Mouse (Mus musculus) hindbrain, postnatal 0 days (tissue): Measurements from ENCODE around the gene Sardh. TPM values are rescaled to one million over a fixed set of nuclear protein-coding genes. Genes with fewer than 3 reads are reported as not detected.

Source experiments
- ATAC-seq: fragments of 200-750 bp; cut with Nextera tagmentation; 2 replicates; pipeline ENCODE4 v1.8.0; 2017; ENCODE audit warnings: mild to moderate bottlenecking, moderate TSS enrichment, moderate library complexity
- DNase-seq: peaks from one replicate; pipeline ENCODE4 v3.0.0-alpha.2; 2015; ENCODE audit warnings: low spot score
- H3K27ac ChIP-seq: fragments of 300-500 bp; sonication (generic); 2 replicates; pipeline ENCODE4 v1.5.1; 2014; ENCODE audit warnings: mild to moderate bottlenecking
- H3K27me3 ChIP-seq: fragments of 300-500 bp; sonication (generic); 2 replicates; pipeline ENCODE4 v1.6.1; 2014; ENCODE audit warnings: low read length, mixed read lengths; ENCODE audit not compliant: insufficient read depth
- H3K36me3 ChIP-seq: fragments of 300-500 bp; sonication (generic); 2 replicates; pipeline ENCODE4 v1.6.1; 2014; ENCODE audit warnings: low read length, mixed read lengths; ENCODE audit not compliant: insufficient read depth
- H3K4me1 ChIP-seq: fragments of 300-500 bp; sonication (generic); 2 replicates; pipeline ENCODE4 v1.6.1; 2014; ENCODE audit warnings: antibody characterized with exemption, low read length, mixed read lengths; ENCODE audit not compliant: insufficient read depth
- H3K4me2 ChIP-seq: fragments of 300-500 bp; sonication (generic); 2 replicates; pipeline ENCODE4 v1.6.1; 2014; ENCODE audit warnings: low read depth, mild to moderate bottlenecking, low read length, moderate library complexity, mixed read lengths
- H3K4me3 ChIP-seq: fragments of 300-500 bp; sonication (generic); 2 replicates; pipeline ENCODE4 v1.5.1; 2014; ENCODE audit warnings: low read length
- H3K9ac ChIP-seq: fragments of 300-500 bp; sonication (generic); replicated peaks from 2 replicates; pipeline ENCODE4 v1.6.1; 2014; ENCODE audit warnings: mild to moderate bottlenecking, low read length, moderate library complexity, mixed read lengths
- H3K9me3 ChIP-seq: fragments of 300-500 bp; sonication (generic); 2 replicates; pipeline ENCODE4 v1.6.1; 2016; ENCODE audit warnings: low read length, mixed read lengths
- CTCF ChIP-seq: IDR thresholded peaks from 2 replicates; pipeline ENCODE4 v1.5.1; 2016; ENCODE audit warnings: antibody characterized with exemption, control low read depth, low read depth
- WGBS: fragments of 180-500 bp; shearing (Covaris S2); extraction: QIAGEN DNeasy Blood & Tissue Kit; methylation state at CpG from one replicate; pipeline ENCODE4 v1.1.7; 2014; 5-methylcytosine and 5-hydroxymethylcytosine counted together
- polyA plus RNA-seq: library from polyadenylated mRNA; unstranded; fragments of >200 nt; fragmentation: Nextera tagmentation; extraction: Ambion mirVana; gene quantifications from 2 replicates; pipeline ENCODE4 v1.2.1, GENCODE M21; 2015
- total RNA-seq: library from RNA; depleted of rRNA; stranded (reverse); fragments of >200 nt; gene quantifications from 2 replicates; pipeline ENCODE4 v1.2.3, GENCODE M21; 2014

Sardh gene
- total and polyA plus RNA-seq, 2 experiments from 2014 or later = 10.4 to 22.3 TPM

DNA sequence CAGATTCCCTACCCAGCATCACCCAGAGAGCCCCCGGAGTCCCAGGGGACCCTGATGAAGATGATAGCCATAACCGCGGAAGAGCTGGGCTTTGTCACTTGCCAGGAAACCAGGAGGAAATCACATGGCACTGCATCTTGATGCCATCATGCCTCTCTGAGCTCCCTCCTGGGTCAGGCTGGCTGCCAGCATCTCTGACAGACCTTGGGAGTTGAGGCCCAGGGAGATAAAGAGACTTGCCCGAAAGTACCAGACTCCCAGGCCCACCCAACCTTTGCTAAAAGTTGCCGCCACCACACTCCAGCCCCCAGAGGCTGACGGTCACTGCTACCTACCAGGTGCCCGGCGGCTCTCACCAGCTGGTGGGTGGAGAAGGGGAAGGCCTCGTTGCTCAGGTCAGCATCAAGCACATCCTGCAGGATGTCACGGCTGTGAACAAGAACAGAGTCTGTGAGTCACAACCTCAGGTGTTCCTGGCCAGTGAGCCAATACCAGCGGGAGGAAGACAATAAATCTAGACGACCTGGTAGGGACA, 37.4 kb downstream of the Sardh start:
- no peak for ATAC-seq
- Histone ChIP-seq H3K9ac (no peak overlapping the region), H3K4me2 (no peak overlapping the region), H3K4me1 (peaks cover 5% of the 10 kb centered on the region; the same call in 1 of the 2 replicates), H3K36me3 (no peaks in the 10 kb centered on the region), H3K4me3 (no peak overlapping the region), H3K9me3 (no peaks in the 10 kb centered on the region), H3K27ac (no peak overlapping the region), H3K27me3 (no peaks in the 10 kb centered on the region)
- peak; percentile 28 for DNase-seq
- TF ChIP-seq CTCF = no peak
- 69% methylated on average over 12 of the region's 12 CpGs for WGBS

- Histone ChIP-seq H3K27me3 (no peaks in the 10 kb centered on the region), H3K4me1 (peaks cover 5% of the 10 kb centered on the region; the same call in 1 of the 2 replicates), H3K4me2 (no peak overlapping the region), H3K4me3 (no peak overlapping the region), H3K9me3 (no peaks in the 10 kb centered on the region), H3K9ac (no peak overlapping the region), H3K36me3 (no peaks in the 10 kb centered on the region), H3K27ac (no peak overlapping the region)
- DNase-seq (peak; percentile 21), ATAC-seq (no peak)
- peak; percentile 55 for TF ChIP-seq CTCF
- 60% methylated on average over 7 of the region's 7 CpGs for WGBS
Measured at GRCm38 (mm10) chr2:27210255-27210654, 37.9 kb downstream of the Sardh start.

DNA sequence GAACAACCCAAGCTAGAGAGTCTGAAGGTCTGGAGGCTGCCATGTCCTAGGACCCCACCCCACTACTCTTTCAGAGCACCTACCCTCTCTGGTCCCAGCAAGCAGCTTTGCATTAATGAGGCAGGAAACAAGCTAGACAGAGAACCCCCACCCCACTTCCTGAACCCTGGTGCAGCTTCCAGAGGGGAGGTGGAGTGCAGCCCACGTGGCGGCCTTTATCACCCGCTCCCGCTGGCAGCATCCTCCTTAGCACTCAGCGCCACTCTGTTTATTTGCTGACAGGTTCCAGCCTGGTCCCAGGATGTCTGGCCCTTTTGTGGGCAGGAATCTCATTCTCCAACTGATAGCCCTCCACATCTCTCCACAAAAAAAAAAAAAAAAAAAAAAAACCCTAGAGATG, 38.3 kb downstream of the Sardh start:
- 58% methylated on average over 5 of the region's 5 CpGs for whole genome bisulfite sequencing
- Histone ChIP-seq H3K9me3 (no peaks in the 10 kb centered on the region), H3K27me3 (no peaks in the 10 kb centered on the region), H3K9ac (0 out of 2 replicates have a peak overlapping the region, but pooled peaks have one; percentile 3), H3K36me3 (no peaks in the 10 kb centered on the region), H3K27ac (no peak overlapping the region), H3K4me3 (no peak overlapping the region), H3K4me2 (no peak overlapping the region), H3K4me1 (peaks cover 5% of the 10 kb centered on the region; the same call in 1 of the 2 replicates)
- DNase-seq (no peak), ATAC-seq (no peak)
- no peak for TF ChIP-seq CTCF

DNA sequence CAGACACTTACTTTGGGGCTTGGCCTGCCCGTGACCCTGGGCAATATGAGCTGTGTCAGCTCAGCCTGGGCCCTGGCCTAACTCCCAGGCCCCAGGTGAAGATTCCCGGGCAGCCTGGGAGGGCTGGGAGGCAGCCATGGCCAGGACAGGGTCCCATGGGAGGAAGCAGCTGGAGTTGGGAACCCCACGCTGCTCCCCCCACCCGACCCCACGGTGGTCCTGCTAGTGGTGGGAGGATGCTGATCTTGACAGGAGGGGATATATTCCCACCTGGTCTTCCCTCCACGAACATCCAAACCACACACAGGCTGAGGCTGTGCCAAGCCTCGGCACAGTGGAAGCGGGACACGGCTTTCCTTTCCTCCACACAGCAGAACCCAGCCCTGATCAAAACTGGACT, 38.8 kb downstream of the Sardh start:
- Histone ChIP-seq H3K4me1 (peaks cover 5% of the 10 kb centered on the region; the same call in 1 of the 2 replicates), H3K36me3 (no peaks in the 10 kb centered on the region), H3K27me3 (no peaks in the 10 kb centered on the region), H3K9me3 (no peaks in the 10 kb centered on the region), H3K4me3 (no peak overlapping the region), H3K9ac (0 out of 2 replicates have a peak overlapping the region, but pooled peaks have one; percentile 3), H3K4me2 (no peak overlapping the region), H3K27ac (no peak overlapping the region)
- ATAC-seq = no peak
- DNase-seq = no peak
- 69% methylated on average over 9 of the region's 9 CpGs for WGBS
- TF ChIP-seq CTCF = no peak

DNA sequence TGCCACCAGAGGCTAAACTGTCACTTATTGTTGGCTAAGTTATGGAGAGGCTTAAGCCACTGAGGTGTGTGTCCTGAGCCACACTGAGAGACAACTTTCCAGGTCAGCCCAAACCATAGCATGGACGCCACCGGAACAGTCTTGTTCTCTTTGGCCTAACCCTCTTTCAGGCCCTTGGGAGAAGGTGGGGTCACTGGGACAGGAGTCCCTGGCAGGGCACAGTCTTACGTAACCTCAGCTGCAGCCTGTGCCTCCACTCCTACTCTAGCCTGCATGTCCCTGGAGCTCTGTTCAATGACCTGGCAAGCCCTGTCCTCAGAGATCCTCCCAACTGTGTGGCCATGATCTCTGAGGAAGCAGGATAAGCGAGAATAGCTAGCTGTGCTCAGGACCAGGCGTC, 41.0 kb downstream of the Sardh start:
- WGBS = 93% methylated on average over 5 of the region's 5 CpGs

DNA sequence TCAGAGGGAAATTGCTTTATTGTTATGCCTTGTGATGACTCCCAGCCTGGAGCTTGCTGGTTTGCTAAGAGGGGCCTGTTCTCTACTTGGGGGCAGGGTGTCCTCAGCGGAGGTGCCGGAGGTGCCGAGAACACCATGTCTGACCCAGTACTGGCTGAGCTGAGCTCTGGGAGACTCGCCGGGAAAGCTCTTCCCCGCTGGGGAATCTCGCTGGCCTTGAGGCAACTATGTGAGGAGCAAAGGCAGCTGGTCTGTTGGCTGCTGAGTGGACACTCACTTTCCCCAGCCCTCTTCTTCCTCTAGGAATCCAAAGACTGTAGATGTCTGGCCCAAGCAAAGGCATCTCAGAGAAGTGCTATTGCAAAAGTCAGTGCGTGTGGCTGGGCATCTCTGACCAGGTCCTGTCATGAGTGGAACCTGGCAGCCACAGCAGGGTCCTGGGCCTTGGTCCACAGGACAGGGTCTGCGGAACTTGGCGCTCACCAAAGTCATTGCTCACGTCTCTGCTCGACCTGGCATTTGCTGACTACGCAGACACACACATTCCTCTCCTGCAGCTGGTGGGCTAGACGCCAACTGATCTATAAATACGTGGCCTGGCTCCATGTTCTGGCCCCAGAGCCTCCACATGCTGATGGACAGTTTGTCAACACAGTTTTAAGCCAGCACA, 41.9 kb downstream of the Sardh start:
- Histone ChIP-seq H3K27me3 (no peaks in the 10 kb centered on the region), H3K4me2 (no peak overlapping the region), H3K36me3 (no peaks in the 10 kb centered on the region), H3K4me1 (peaks cover 5% of the 10 kb centered on the region; the same call in 1 of the 2 replicates), H3K9me3 (no peaks in the 10 kb centered on the region), H3K9ac (no peak overlapping the region), H3K4me3 (no peak overlapping the region), H3K27ac (0 out of 2 replicates have a peak overlapping the region, but pooled peaks have one; percentile 41)
- WGBS = 61% methylated on average over 15 of the region's 15 CpGs
- peak; percentile 35; the same call in 1 of the 2 replicates for ATAC-seq
- DNase-seq = no peak
- no peak for TF ChIP-seq CTCF

More for the DNA sequence above, 41.0 kb downstream of the Sardh start:
- Histone ChIP-seq H3K36me3 (no peaks in the 10 kb centered on the region), H3K4me3 (no peak overlapping the region), H3K4me2 (no peak overlapping the region), H3K9me3 (no peaks in the 10 kb centered on the region), H3K4me1 (peaks cover 5% of the 10 kb centered on the region; the same call in 1 of the 2 replicates), H3K9ac (no peak overlapping the region), H3K27ac (no peak overlapping the region), H3K27me3 (no peaks in the 10 kb centered on the region)
- DNase-seq = no peak
- TF ChIP-seq CTCF = no peak
- no peak for ATAC-seq

- TF ChIP-seq CTCF = no peak
- Histone ChIP-seq H3K27me3 (no peaks in the 10 kb centered on the region), H3K4me2 (no peak overlapping the region), H3K4me3 (no peak overlapping the region), H3K4me1 (peaks cover 5% of the 10 kb centered on the region; the same call in 1 of the 2 replicates), H3K9me3 (no peaks in the 10 kb centered on the region), H3K27ac (peak overlapping the region; percentile 41; the same call in 1 of the 2 replicates), H3K9ac (no peak overlapping the region), H3K36me3 (no peaks in the 10 kb centered on the region)
- peak; percentile 45; the same call in 1 of the 2 replicates for ATAC-seq
- DNase-seq = peak; percentile 36
- 52% methylated on average over 10 of the region's 10 CpGs for WGBS
Measured at GRCm38 (mm10) chr2:27205666-27206065, 42.5 kb downstream of the Sardh start.
